Mouse (Mus musculus) embryonic facial prominence, embryonic 10.5 days (tissue): ENCODE results near the gene Naaladl2. TPM values are rescaled to one million over a fixed set of nuclear protein-coding genes. Genes with fewer than 3 reads are reported as not detected.
A peak's percentile ranks its signal among the peaks of the same experiment; 100 is the strongest.

Experiments
- DNase-seq: peaks from one replicate; pipeline ENCODE4 v3.0.0-alpha.2; 2017; ENCODE audit warnings: low spot score
- H3K27ac ChIP-seq: fragments of 300-500 bp; sonication (generic); replicated peaks from 2 replicates; pipeline ENCODE4 v1.5.1; 2016; ENCODE audit warnings: mild to moderate bottlenecking
- H3K27me3 ChIP-seq: fragments of 300-500 bp; sonication (generic); replicated peaks from 2 replicates; pipeline ENCODE4 v1.6.1; 2016; ENCODE audit warnings: low read depth, mild to moderate bottlenecking; ENCODE audit not compliant: poor library complexity, severe bottlenecking
- H3K36me3 ChIP-seq: fragments of 300-500 bp; sonication (generic); replicated peaks from 2 replicates; pipeline ENCODE4 v1.6.1; 2016; ENCODE audit warnings: mild to moderate bottlenecking, moderate library complexity
- H3K4me1 ChIP-seq: fragments of 300-500 bp; sonication (generic); 2 replicates; pipeline ENCODE4 v1.6.1; 2016
- H3K4me3 ChIP-seq: fragments of 300-500 bp; sonication (generic); 2 replicates; pipeline ENCODE4 v1.5.1; 2016; ENCODE audit warnings: mild to moderate bottlenecking, moderate library complexity
- H3K9me3 ChIP-seq: fragments of 300-500 bp; sonication (generic); 2 replicates; pipeline ENCODE4 v1.6.1; 2016; ENCODE audit warnings: mild to moderate bottlenecking
- WGBS: fragments of 180-500 bp; shearing (Covaris S2); methylation state at CpG from one replicate; pipeline ENCODE4 v1.1.7; 2016; 5-methylcytosine and 5-hydroxymethylcytosine counted together
- polyA plus RNA-seq: library from polyadenylated mRNA; unstranded; fragments of >200 nt; fragmentation: Nextera tagmentation; extraction: Ambion mirVana; gene quantifications from 2 replicates; pipeline ENCODE4 v1.2.1, GENCODE M21; 2016

Naaladl2 gene
- polyA plus RNA-seq, 1 experiment from 2014 or later: 0.66 TPM

DNA sequence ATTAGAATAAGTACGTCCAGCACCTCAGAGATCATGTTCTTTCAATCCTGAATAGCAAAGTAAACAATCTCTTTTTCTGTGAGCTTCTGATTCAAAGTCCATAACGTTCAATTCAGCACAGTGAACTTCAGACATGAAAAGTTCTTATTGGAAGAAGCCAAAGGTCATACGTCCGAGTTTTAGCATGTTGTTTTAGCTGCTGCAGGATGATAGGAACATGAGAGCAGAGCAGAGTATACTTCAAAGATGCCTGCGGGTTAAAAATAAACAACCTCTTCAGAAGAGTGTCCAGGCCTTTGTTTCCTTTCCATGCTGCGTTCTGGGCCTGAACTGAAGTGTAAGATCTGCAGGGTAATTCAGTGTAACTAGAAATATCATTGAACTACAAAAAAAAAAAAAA, 222.7 kb downstream of the Naaladl2 start:
- DNase-seq: no peak
- Histone ChIP-seq H3K4me1 (no peaks in the 10 kb centered on the region), H3K9me3 (no peaks in the 10 kb centered on the region), H3K4me3 (no peak overlapping the region), H3K27ac (no peak overlapping the region), H3K27me3 (no peaks in the 10 kb centered on the region), H3K36me3 (no peaks in the 10 kb centered on the region)
- 46% methylated on average over 6 of the region's 6 CpGs for WGBS

DNA sequence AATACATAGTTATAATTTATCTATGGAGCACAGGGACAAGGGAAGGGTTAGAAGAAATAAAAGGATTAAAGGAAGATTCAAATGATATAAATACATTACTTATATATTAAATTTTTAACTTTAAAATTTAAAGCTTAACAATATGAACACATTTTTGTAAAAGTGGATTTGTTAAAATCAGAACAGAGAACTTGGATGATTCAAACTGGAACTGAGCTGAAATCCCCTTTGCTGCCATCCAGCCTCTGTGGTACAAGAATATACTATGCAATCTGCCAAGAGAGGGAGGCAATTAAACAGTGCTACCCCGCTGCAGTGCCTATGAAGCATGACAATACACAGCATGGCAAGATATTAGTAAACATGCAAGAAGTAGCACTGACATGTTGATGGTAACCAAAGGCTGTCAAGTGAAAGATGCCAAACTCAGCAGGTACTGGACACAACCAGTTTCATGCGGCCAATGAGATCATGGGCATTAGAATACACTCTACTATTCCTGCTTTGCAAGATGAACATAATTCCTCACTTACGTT, 238.6 kb downstream of the Naaladl2 start:
- H3K27me3 ChIP-seq: no peaks in the 10 kb centered on the region
- no peaks in the 10 kb centered on the region for H3K9me3 ChIP-seq
- H3K4me3 ChIP-seq: no peak overlapping the region
- no peaks in the 10 kb centered on the region for H3K36me3 ChIP-seq
- H3K4me1 ChIP-seq: no peaks in the 10 kb centered on the region
- DNase-seq: no peak
- no peak overlapping the region for H3K27ac ChIP-seq
- WGBS: 91% methylated on average over 3 of the region's 3 CpGs

DNA sequence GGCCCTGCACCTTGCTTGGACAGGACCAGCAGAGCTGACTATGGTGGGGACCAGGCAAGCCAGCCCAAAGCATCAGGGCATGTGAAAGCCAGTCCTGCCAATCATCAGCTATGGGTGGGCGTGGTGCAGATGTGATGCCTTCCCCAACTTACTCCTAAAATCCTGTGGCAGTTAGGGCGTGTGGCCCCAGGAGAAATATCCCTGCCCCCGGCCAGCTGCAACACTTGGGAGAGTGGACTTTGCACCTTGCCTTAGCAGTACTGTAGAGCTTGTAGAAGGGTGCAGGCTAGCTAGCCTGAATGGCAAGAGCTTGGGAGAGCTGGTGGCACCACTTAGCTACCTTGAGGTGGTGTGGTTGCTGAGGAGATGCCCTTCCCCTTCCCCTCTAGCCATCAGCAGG, 255.3 kb downstream of the Naaladl2 start:
- whole genome bisulfite sequencing: 87% methylated on average over 3 of the region's 3 CpGs
- DNase-seq: no peak

DNA sequence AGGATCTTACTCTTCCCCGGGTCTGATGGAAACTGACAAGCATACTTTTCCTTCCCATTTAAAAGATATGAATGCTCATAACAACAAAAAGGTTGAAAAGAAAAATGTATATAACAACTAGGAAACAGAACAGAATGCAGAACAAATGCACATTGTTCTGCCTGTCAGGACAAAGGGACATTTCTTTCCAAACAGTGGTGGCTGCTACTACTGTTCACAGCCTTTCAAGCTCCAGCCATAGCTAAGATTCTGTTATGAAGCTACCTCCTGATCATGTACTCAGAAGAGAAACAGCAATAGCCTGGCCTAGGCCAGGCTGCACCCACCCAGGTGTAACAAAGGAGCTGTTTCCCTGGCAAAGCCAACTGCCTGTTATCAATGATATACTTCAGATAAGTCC, 271.8 kb downstream of the Naaladl2 start:
- no peaks in the 10 kb centered on the region for H3K36me3 ChIP-seq
- H3K27me3 ChIP-seq: no peaks in the 10 kb centered on the region
- H3K4me1 ChIP-seq: no peaks in the 10 kb centered on the region
- no peak for DNase-seq
- H3K9me3 ChIP-seq: no peaks in the 10 kb centered on the region
- no peak overlapping the region for H3K27ac ChIP-seq
- 83% methylated on average over 1 of the region's 1 CpGs for WGBS
- H3K4me3 ChIP-seq: no peak overlapping the region

More for the DNA sequence above, 255.3 kb downstream of the Naaladl2 start:
- no peak overlapping the region for H3K4me3 ChIP-seq
- H3K9me3 ChIP-seq: no peaks in the 10 kb centered on the region
- H3K27ac ChIP-seq: no peak overlapping the region
- no peaks in the 10 kb centered on the region for H3K36me3 ChIP-seq
- no peaks in the 10 kb centered on the region for H3K27me3 ChIP-seq
- no peaks in the 10 kb centered on the region for H3K4me1 ChIP-seq

DNA sequence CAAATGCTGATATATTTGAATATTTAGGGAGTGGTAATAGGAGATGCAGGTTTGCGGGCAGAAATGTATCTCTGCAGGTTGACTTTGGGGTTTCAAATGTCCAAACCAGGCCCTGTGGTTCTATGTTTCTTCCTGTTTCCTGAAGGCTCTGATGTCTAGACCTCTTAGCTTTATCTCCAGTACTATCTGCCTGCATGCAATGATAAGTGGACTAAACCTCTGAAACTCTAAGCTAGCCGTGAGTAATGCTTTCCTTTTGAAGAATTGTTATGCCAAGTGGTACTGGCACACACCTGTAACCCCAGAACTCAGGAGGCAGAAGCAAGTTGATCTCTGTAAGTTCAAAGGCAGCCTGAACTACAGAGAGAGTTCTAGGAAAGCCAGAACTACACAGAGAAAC, 291.1 kb downstream of the Naaladl2 start:
- H3K27ac ChIP-seq: no peak overlapping the region
- no peaks in the 10 kb centered on the region for H3K27me3 ChIP-seq
- H3K4me1 ChIP-seq: no peaks in the 10 kb centered on the region
- H3K9me3 ChIP-seq: no peaks in the 10 kb centered on the region
- WGBS: 80% methylated on average over 2 of the region's 2 CpGs
- H3K36me3 ChIP-seq: no peaks in the 10 kb centered on the region
- no peak for DNase-seq
- H3K4me3 ChIP-seq: no peak overlapping the region

DNA sequence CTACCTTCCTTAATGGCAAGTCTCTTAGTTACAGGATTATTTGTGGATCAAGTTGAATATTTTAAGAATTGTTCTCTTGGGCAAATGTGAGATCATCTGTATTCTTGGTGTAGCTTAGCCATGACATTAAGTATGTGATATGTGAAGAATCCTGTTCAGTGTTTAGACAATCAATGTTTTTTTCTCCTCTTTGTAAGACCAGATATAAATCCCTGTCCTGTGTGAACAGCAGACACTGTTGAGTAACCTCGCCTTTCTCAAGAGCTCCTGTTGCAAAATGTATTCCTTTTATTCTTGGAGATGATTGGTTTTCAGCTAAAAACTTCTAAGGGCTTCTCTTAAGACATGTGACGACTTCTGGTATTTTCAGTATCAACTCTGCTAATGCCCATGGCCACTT, 347.3 kb downstream of the Naaladl2 start:
- Histone ChIP-seq H3K4me1 (no peaks in the 10 kb centered on the region), H3K9me3 (0 out of 2 replicates have a peak, but pooled peaks cover 2% of the 10 kb centered on the region), H3K27me3 (no peaks in the 10 kb centered on the region), H3K36me3 (no peaks in the 10 kb centered on the region), H3K27ac (no peak overlapping the region), H3K4me3 (no peak overlapping the region)
- DNase-seq: no peak
- WGBS: 76% methylated on average over 2 of the region's 2 CpGs

DNA sequence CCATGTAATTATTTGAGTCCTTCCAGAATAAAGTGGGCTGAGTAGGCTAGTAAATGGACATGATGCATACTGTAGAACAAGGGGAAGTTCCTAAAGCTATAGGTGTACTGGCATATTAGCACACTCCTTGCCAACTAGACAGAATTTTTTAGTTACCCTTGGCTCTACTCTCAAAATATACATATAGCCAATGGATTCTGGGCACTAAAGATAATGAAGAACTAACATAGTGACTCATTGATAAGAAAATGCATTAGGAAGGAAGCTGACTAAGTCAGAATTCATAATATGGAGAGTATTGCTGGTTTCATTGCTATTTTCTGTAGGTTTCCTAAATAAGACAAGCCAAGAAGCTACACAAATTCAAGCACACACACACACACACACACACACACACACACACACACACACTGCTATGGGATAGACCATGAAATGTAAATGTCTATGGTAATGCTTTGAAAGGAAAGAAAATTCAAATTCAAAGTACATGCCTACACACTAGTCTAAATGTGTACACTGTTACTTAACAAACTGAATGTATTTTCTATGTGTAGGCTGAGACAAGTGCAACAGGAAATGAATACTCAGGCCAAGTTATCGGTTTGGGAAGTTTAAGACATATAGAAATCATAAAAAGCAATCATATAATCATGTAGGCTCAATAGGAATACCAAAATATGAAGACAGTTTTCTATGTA, 356.5 kb downstream of the Naaladl2 start:
- H3K36me3 ChIP-seq: no peaks in the 10 kb centered on the region
- no peaks in the 10 kb centered on the region for H3K9me3 ChIP-seq
- no peak for DNase-seq
- H3K4me1 ChIP-seq: peaks cover 5% of the 10 kb centered on the region
- no peak overlapping the region for H3K27ac ChIP-seq
- 88% methylated on average over 1 of the region's 1 CpGs for WGBS
- H3K27me3 ChIP-seq: no peaks in the 10 kb centered on the region
- no peak overlapping the region for H3K4me3 ChIP-seq

DNA sequence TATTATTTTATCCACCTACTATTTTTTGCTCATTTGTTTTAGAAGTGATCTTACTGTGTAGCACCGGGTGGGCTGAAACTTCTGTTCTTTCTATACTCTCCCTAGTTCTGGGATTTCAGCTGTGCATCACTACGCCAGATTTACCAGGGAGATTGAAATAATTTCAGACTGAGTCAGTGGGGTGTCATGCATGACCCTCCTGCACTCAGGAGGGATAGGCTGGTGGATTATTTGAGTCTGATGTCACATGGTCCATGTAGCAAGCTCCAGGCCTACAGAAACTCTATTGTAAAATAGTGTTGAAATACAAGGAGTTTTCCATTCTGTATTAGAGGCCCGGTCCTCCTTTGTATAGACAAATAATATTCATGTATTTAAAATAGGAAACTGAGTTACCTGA, 360.0 kb downstream of the Naaladl2 start:
- H3K4me1 ChIP-seq: peaks cover 5% of the 10 kb centered on the region
- no peak overlapping the region for H3K27ac ChIP-seq
- no peaks in the 10 kb centered on the region for H3K36me3 ChIP-seq
- no peaks in the 10 kb centered on the region for H3K27me3 ChIP-seq
- H3K4me3 ChIP-seq: no peak overlapping the region
- H3K9me3 ChIP-seq: no peaks in the 10 kb centered on the region
- 90% methylated on average over 3 of the region's 3 CpGs for WGBS
- DNase-seq: no peak

DNA sequence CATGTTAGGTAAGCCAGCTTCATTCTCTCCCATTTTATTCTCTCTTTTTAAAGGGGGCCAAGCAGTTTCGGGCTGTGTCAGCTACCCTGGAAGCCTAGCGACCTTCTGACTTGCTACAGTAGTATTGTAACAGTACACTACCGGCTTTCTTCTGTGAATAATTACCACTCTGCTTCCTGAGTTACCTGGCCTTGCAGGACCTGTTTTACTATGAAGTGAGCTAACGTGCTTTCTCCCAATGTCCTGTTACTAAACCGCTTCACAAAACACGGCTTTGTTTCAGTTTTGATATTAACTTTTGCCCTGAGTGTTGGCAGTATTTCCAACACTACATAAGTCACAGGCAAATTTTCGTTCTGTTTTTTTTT, 360.6 kb downstream of the Naaladl2 start:
- Histone ChIP-seq H3K9me3 (no peaks in the 10 kb centered on the region), H3K27me3 (no peaks in the 10 kb centered on the region), H3K27ac (no peak overlapping the region), H3K4me3 (no peak overlapping the region), H3K36me3 (no peaks in the 10 kb centered on the region), H3K4me1 (peaks cover 5% of the 10 kb centered on the region)
- 63% methylated on average over 7 of the region's 7 CpGs for whole genome bisulfite sequencing
- no peak for DNase-seq

DNA sequence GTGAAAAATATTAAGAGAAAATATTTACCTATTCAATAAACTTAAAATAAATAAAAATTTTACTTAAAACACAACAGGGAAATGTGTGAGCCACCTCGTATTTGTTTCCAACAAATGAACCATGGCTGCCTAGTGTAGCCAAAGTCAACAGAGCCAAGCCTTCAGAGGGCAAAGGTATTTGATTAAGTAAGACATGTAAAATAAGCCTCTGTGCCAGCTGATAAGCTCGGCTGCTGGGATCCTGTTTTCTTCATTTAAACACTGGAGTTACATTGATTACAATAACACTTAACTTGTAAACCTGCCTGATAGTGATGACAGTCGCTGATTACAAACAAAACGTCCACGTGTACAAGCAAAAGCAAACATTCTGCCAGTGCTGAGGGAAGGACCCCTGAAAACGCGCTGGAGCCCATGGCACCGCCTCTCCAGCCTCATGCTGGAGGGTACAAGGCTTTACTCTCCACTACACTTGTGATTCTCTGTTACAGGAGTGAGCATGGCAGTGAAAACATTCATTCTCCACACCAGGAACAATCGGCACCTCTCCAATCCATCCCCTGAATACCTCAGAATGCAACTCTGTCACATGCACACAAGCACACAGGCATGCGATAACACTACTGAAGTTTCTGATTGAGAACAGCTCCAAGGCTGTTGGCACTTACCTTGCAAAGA, 361.1 kb downstream of the Naaladl2 start:
- Histone ChIP-seq H3K36me3 (no peaks in the 10 kb centered on the region), H3K4me3 (no peak overlapping the region), H3K27ac (no peak overlapping the region), H3K4me1 (peaks cover 5% of the 10 kb centered on the region), H3K27me3 (no peaks in the 10 kb centered on the region), H3K9me3 (no peaks in the 10 kb centered on the region)
- 58% methylated on average over 10 of the region's 10 CpGs for WGBS
- peak; percentile 10 for DNase-seq

DNA sequence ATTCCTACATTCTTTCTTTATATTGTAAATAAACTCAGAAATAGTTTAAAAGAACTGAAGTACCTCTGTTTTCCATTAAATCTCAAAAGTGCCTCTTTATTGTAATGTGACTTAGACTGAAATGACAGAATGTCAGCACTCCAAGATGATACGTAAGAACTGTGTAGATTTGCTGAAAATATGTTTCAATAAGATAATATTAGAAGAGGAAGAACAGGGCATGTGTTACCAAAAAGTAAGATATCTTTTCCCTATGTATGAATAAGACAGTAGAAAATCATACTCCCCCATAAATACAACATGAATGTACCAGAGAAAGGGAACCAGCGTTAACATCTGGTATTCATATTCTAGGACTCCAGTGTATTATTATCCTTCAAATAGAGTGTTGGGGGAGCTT, 362.4 kb downstream of the Naaladl2 start:
- 83% methylated on average over 2 of the region's 2 CpGs for WGBS
- no peak for DNase-seq
- H3K27ac ChIP-seq: no peak overlapping the region
- peaks cover 5% of the 10 kb centered on the region for H3K4me1 ChIP-seq
- H3K4me3 ChIP-seq: no peak overlapping the region
- no peaks in the 10 kb centered on the region for H3K27me3 ChIP-seq
- no peaks in the 10 kb centered on the region for H3K36me3 ChIP-seq
- H3K9me3 ChIP-seq: no peaks in the 10 kb centered on the region

DNA sequence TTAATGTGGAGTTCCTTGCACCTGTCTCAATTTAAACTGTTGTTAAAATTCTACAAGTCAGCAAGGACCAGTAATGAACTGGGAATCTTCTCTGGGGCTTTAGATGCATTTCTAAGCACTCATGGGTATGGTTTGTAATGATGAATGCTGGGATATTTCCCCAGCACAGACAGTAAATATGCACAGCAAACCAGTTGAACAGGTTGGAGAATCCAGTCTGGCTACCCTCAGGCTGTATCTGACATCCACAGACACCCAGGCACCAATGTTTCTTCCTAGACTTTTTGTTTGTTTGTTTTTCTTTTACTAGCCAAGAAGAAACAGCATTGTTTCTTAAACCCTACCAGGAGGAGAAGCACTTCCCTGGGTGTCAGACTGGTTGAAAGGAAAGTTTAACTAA, 365.6 kb downstream of the Naaladl2 start:
- Histone ChIP-seq H3K9me3 (no peaks in the 10 kb centered on the region), H3K4me3 (no peak overlapping the region), H3K36me3 (no peaks in the 10 kb centered on the region), H3K27me3 (no peaks in the 10 kb centered on the region), H3K4me1 (peaks cover 5% of the 10 kb centered on the region), H3K27ac (no peak overlapping the region)
- peak; percentile 13 for DNase-seq

DNA sequence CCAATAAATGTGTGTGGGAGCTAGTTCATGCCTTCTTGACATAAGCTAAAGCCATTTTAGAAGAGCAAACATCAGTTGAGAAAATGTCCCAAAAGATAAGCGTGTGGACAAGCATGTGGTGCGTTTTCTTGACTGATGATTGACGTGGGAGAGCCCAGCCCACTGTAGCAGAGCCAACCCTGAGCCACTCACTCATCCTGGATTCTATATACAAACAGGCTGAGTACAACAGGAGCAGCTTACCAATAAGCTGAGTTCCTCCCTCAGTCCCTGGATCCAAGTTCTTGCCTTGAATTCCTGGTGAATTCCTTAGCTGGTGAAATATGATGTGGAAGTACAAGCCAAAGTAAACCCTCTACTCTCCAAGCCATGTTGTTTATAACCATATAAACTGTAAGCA, 395.0 kb downstream of the Naaladl2 start:
- Histone ChIP-seq H3K9me3 (no peaks in the 10 kb centered on the region), H3K27ac (no peak overlapping the region), H3K27me3 (no peaks in the 10 kb centered on the region), H3K4me3 (no peak overlapping the region), H3K4me1 (no peaks in the 10 kb centered on the region), H3K36me3 (no peaks in the 10 kb centered on the region)
- 86% methylated on average over 3 of the region's 3 CpGs for WGBS
- no peak for DNase-seq
